Mouse (Mus musculus): ENCODE results near the gene Rpl23.
"Not testable (repeated sequence)": the region's sequence is repeated elsewhere in the genome, so short reads cannot be mapped to it uniquely, and the experiment has no call there.

Rpl23 gene

GRCm38 (mm10) chr11:97799146-97799993, 17.1 kb upstream of the Rpl23 start:
- peak; percentile 85 to 90 for DNase-seq

- peak; percentile 86 to 87 for DNase-seq
Observed at GRCm38 (mm10) chr11:97798782-97799145, 16.5 kb upstream of the Rpl23 start, which contains the start of gene Lasp1. TSS of gene Lasp1 (plus strand) at chr11:97799000.

GRCm38 (mm10) chr11:97798083-97798435, 15.8 kb upstream of the Rpl23 start:
- no peak for DNase-seq

DNA sequence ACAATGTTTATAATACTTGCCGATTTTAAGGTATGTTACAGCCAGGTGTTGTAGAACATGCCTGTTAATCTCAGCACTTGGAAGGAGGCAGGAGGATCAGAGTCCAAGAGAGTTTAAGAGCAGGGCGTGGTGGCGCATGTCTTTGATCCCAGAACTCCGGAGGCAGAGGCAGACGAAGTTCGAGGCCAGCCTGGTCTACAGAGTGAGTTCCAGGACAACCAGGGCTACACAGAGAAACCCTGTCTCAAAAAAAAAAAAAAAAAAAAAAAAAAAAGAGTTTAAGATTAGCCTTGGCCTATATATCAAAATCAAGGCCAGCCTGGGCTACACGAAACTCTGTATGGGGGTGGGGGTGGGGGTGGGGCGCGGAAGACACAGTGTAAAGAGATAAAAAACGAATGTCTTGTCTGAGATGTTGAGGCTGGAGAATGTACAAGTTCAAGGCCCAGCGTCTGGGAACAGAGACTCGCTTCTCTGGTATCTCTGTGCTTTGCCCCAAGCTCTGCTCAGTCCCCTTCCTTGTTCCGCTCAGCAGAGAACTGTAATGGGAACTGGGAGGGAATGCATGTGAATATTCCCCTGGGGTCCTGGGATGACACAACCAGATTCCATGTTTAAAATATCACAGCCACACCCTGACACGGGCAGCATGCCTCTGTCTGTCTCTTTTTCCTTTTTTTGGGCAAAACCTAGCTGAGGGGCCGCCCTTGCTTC, 15.3 kb upstream of the Rpl23 start:
- DNase-seq: no peak

GRCm38 (mm10) chr11:97796910-97797309, 14.7 kb upstream of the Rpl23 start:
- DNase-seq: peak; percentile 71 to 83

DNA sequence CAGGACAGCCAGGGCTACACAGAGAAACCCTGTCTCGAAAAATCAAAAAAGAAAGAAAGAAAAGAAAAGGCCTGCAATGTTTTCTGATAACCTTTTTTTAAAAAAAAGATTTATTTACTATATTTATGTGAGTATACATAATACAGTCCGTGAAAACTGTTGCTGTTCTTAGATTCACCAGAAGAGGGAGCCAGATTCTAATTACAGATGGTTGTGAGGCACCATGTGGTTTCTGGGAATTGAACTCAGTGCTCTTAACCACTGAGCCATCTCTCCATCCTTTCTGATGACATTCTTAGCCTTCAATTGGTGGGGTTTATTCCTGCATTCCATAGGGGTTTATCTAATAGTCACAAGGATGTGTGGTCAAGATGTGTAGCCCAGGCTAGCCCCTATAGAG, 10.9 kb upstream of the Rpl23 start:
- peak in 1 of 2 experiments; percentile 78 for DNase-seq

DNA sequence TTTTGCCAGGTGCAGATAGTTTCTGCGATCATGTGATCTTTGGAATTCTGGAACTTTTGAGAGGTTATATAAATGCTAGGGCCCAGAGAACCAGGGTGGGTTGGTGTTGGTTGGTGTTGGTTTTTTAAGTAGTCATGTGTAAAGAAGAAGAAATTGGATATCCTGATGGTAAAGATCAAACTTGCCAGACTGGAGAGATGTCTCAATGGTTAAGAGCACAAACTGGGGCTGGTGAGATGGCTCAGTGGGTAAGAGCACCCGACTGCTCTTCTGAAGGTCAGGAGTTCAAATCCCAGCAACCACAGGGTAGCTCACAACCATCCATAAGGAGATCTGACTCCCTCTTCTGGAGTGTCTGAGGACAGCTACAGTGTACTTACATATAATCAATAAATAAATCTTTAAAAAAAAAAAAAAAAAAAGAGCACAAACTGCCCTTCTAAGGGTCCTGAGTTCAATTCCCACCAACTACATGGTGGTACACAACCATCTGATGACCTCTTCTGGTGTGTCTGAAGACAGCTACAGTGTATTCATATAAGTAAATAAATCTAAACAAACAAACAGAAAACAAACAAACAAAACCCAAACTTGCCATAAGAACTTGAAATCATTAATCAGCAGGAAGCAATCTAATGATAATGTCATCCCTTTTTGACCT, 8.7 kb upstream of the Rpl23 start:
- not testable (repeated sequence) for DNase-seq

DNA sequence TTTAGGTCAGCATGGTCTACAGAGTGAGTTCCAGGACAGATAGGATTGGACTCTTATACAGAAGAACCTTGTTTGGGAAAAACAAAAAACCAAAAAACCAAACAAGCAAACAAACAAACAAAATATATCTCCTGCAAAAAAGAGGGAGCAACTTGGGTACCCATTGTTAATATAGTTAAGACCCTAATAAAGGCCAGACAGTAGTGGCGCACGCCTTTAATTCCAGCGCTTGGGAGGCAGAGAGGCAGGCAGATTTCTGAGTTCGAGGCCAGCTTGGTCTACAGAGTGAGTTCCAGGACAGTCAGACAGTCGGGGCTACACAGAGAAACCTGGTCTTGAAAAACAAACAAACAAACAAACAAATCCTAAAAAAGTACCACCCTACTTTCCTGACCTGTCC, 7.5 kb upstream of the Rpl23 start:
- no peak for DNase-seq

- DNase-seq: no peak
Observed at GRCm38 (mm10) chr11:97787961-97788360, 5.7 kb upstream of the Rpl23 start.

- no peak for DNase-seq
Observed at GRCm38 (mm10) chr11:97782564-97782895, 293 bp upstream of the Rpl23 start.

GRCm38 (mm10) chr11:97781478-97781831, 782 bp downstream of the Rpl23 start:
- no peak for DNase-seq

DNA sequence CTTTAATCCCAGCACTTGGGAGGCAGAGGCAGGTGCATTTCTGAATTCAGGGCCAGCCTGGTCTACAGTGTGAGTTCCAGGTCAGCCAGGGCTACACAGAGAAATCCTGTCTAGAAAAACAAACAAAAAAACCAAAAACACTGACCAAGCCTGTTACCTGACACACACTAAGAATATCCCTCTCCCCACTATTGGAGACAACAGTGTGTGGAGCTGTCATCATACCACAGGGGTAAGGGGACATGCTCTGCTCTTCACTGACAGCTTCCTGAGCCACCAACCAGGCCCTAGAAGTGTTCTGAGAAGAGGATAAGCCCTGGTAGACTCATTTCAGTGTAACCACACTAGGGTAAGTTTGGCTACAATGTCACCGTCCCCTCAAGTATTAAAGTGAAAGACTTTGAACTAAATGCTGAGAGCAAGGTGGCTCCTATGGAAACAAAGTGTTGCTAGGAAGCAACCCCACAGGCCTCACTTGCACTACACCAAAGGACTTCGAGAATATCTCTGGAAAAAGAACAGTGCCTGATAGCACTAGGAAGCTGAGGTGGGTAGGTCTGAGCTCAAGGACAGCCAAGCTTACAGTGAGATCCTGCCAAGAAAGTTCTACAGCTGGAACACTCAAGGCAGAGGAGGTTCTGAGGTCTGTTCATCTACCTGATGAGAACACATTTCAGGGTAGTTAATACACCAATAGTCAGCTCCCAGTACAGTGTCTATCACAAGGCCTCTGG, 2.1 kb downstream of the Rpl23 start:
- no peak for DNase-seq

- no peak for DNase-seq
Observed at GRCm38 (mm10) chr11:97778918-97779317, 3.3 kb downstream of the Rpl23 start.

- DNase-seq: peak in 1 of 2 experiments; percentile 45
Observed at GRCm38 (mm10) chr11:97777129-97777529, 5.1 kb downstream of the Rpl23 start.

- no peak for DNase-seq
Observed at GRCm38 (mm10) chr11:97776497-97777128, 5.6 kb downstream of the Rpl23 start.

DNA sequence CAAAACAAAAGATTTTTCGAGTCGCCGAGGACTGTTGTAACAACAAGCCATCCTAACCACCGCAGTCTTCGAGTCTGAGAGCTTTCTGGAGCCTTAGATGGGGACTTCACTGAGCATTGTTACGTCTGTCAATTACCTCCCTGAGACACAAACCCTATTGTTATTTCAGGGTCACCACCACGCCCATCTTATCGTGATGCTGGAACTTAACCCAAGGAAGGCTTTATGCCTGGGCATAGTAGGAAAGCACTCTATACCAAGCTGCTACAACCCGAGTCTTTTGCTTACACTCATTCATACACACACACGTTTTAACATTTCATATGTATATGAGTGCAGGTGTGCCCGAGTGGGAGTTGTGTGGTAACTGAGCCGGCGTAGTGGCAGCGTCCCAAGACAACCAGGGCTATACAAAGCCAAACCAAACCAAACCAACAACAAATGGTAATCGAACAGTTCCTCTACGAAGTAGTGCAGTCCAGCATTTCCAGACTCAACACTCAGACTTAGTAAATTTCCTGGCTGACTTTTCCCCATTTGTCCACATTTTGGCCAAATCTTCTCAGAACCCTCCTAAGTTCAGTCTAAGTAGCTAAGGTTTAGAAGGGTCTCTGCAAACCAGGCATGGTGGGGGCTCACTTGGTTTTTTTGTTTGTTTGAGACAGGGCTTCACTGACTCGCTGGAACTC, 6.3 kb downstream of the Rpl23 start, which contains the start of gene 1700001P01Rik:
TSS of gene 1700001P01Rik (minus strand) at position 111 of the 689 bp plus-strand sequence.
- DNase-seq: no peak

DNA sequence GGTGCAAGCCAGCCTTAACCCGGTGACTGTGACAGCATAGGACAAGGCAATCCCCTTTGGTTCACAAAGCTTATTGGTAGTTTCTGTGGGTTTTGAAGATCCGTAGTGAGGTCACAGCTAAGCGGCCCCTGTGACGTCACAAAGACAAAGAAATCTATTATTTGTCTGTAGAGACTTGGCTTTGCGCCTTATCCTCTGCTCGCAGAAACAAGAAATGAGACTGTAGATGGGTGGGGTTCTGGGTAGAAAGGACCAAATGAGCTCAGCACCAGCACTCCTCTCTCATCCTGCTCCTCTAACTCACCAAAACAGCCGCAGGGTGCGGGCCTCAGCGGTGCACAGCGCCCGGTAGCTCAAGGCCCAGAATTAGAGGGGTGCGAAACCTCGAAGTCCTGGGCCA, 7.1 kb downstream of the Rpl23 start:
- no peak for DNase-seq

DNA sequence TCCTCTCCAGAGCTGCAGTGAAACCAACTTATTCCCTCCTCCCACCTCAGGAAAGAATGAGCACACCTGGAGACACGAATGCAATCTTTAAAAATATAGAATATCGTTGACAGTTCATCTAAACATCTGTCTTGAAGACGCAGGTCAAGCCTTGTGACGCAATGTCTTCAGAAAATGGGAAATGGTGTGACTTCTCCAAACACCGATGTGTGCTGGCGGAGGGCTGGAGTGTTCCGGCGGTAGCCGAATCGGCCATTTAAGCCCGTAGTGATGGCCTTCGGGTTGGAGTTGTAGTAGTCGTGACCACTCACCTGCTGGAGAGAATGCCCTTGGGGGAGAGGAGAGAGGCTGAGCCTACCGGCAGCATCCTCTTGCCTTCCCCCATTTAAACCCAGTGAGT, 10.8 kb downstream of the Rpl23 start:
- no peak for DNase-seq

DNA sequence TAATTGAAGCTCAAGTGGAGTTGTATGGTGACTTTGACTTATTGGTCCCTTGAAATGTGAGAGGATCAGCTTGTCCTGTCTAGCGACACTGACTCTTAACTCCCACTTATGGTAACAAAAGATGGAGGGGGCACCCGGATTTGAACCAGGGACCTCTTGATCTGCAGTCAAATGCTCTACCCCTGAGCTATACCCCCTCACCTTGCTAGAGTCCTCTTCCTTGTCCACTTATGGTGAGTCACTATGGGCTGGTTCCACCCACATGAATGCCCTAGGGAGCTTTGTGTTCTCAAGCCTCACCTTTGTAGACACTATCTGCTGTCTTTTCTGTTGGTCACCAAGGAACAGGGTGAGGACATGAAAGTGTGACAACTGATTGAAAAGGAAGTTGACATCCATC, 12.5 kb downstream of the Rpl23 start:
- DNase-seq: no peak

GRCm38 (mm10) chr11:97766154-97766881, 15.9 kb downstream of the Rpl23 start, which contains the start of gene Cwc25:
TSS of gene Cwc25 (minus strand) at chr11:97766556.
- DNase-seq: peak; percentile 95 to 97

DNA sequence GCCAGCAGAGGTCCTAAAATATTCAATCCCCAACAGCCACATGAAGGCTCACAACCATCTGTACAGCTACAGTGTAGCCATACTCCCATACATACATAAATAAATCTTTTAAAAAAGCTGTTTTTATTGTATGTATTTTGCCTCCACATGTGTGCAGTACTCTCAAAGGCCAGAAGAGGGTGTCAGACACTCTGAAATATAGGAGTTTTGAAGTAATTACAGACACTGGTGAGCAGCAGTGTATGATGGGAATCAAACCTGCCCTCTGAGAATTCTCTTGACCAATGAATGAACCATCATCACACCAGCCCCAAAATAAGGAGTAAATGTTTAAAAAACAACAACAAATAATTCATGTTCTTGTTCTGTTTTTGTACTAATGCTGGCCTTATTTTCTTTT, 20.6 kb downstream of the Rpl23 start:
- DNase-seq: no peak
